Comparison of ENCODE assay signal across 9 mouse cellular contexts in the genomic region with DNA sequence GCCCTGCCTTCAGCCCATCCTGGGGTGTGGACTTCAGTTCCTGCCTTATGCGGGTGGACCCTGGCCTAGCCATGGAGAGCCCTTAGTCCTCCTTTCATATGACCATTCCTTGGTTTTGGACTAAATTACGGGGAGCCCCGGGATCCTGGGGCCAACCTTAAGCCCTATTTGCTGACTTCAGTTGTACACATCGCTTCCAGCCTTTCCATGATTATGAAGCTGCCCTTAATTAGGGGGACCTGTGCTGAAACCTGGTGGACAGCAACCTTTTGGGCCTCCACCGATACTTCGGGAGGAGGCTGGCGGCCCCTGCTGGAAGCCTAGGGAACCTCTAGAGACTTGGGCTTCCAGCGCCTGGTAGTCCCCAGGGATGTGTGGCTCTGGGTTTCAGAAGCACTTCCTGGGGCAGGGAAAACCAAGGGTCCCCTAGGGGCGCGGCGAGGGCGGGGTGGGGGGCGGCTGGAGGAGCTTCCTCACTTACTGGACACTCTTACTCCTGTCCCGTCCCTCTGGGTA. TPM values are rescaled to one million over a fixed set of nuclear protein-coding genes. Genes with fewer than 3 reads are reported as not detected.
A peak's percentile ranks its signal among the peaks of the same experiment; 100 is the strongest.
DNase-seq lines count a peak whose midpoint lies in the region; ATAC-seq lines count a peak whose summit lies in the region.
"Had no signal": no experiment of that assay in that cellular context is flagged by ENCODE, and none has a peak within 500 bp of the region (broad histone marks: within the 10 kb centered on the region; RNA-seq: fewer than 3 reads in every experiment).

No protein-coding gene starts in this region.

- H3K4me1 ChIP-seq in hindbrain, embryonic 11.5 days (replicated peaks; ENCODE audit: control insufficient read depth, insufficient read depth, low read length), result 0 out of 2 replicates have a peak, but pooled peaks cover 3% of the 10 kb centered on the region
- peaks cover 7% of the 10 kb centered on the region for H3K4me1 ChIP-seq in midbrain, embryonic 11.5 days (ENCODE audit: control insufficient read depth, insufficient read depth, low read length)

- ATAC-seq in cerebellum, adult (ENCODE audit: insufficient number of reproducible peaks, low FRiP score, low TSS enrichment), result 0 out of 2 replicates have a peak, but pooled peaks have one; percentile 52
- ATAC-seq in hindbrain, embryonic 11.5 days (ENCODE audit: low FRiP score), result 0 out of 2 replicates have a peak, but pooled peaks have one; percentile 17
- ATAC-seq in midbrain, embryonic 11.5 days (ENCODE audit: low FRiP score), result 0 out of 2 replicates have a peak, but pooled peaks have one; percentile 24

- H3K27ac ChIP-seq in hindbrain, embryonic 11.5 days (ENCODE audit: low read depth, low read length), result no peak overlapping the region
- H3K27ac ChIP-seq in midbrain, embryonic 11.5 days (ENCODE audit: low read depth, low read length), result no peak overlapping the region

- no peak for DNase-seq in cerebellum, adult 11 months
- peak; percentile 67 for DNase-seq in NIH3T3 (ENCODE audit: low read depth)
- peak; percentile 83 for DNase-seq in embryo, embryonic 11 days
- peak; percentile 72 for DNase-seq in hindbrain, embryonic 11.5 days (ENCODE audit: low spot score)
- DNase-seq in layer of hippocampus, postnatal 14 days (ENCODE audit: low spot score in 2 of 2), result peak; percentile 37 to 41
- peak; percentile 97 for DNase-seq in midbrain, embryonic 11.5 days (ENCODE audit: low spot score, missing footprints)
- peak; percentile 86 for DNase-seq in testis, postnatal 10 days (ENCODE audit: low spot score)

- H3K4me2 ChIP-seq in hindbrain, embryonic 11.5 days (replicated peaks; ENCODE audit: low read depth, low read length), result 0 out of 2 replicates have a peak overlapping the region, but pooled peaks have one; percentile 6
- H3K4me2 ChIP-seq in midbrain, embryonic 11.5 days, result no peak overlapping the region

- H3K36me3 ChIP-seq in hindbrain, embryonic 11.5 days (ENCODE audit: control insufficient read depth, insufficient read depth, low read length), result no peaks in the 10 kb centered on the region
- no peaks in the 10 kb centered on the region for H3K36me3 ChIP-seq in midbrain, embryonic 11.5 days (ENCODE audit: control insufficient read depth, insufficient read depth, low read length)

- H3K4me3 ChIP-seq in hindbrain, embryonic 11.5 days (ENCODE audit: low read depth, low read length), result no peak overlapping the region
- H3K4me3 ChIP-seq in midbrain, embryonic 11.5 days (ENCODE audit: low read depth, low read length), result no peak overlapping the region

- no peak overlapping the region for H3K9ac ChIP-seq in hindbrain, embryonic 11.5 days (ENCODE audit: low read depth, low read length)
- no peak overlapping the region for H3K9ac ChIP-seq in midbrain, embryonic 11.5 days (ENCODE audit: low read length)

- WGBS in hindbrain, embryonic 11.5 days, result 2% methylated on average over 14 of the region's 14 CpGs
- WGBS in midbrain, embryonic 11.5 days, result 5% methylated on average over 14 of the region's 14 CpGs

- no peaks in the 10 kb centered on the region for H3K9me3 ChIP-seq in hindbrain, embryonic 11.5 days (ENCODE audit: control insufficient read depth, low read length)
- H3K9me3 ChIP-seq in midbrain, embryonic 11.5 days (ENCODE audit: control insufficient read depth, low read length), result no peaks in the 10 kb centered on the region

- H3K27me3 ChIP-seq in hindbrain, embryonic 11.5 days (ENCODE audit: control insufficient read depth, insufficient read depth, low read length), result peaks cover 50% of the 10 kb centered on the region
- peaks cover 39% of the 10 kb centered on the region for H3K27me3 ChIP-seq in midbrain, embryonic 11.5 days (ENCODE audit: control insufficient read depth, insufficient read depth, low read length)

RNA-seq across cellular contexts. Expression of a gene that starts 34.8 kb away (rescaled TPM):
- 31.8 and 32.1 TPM in 2 replicates for polyA plus RNA-seq in hindbrain, embryonic 11.5 days (2014; fragmentation: Nextera tagmentation; extraction: Ambion mirVana)
- 10 to 100 TPM; 11.8 to 14.1 TPM for total RNA-seq in layer of hippocampus, postnatal 14 days (2021)
- 26.7 and 27.8 TPM in 2 replicates for polyA plus RNA-seq in midbrain, embryonic 11.5 days (2014; fragmentation: Nextera tagmentation; extraction: Ambion mirVana)

RNA-seq across cellular contexts. Expression of a gene that starts 42.5 kb away (rescaled TPM):
- not detected in 2 replicates for polyA plus RNA-seq in hindbrain, embryonic 11.5 days (2014; fragmentation: Nextera tagmentation; extraction: Ambion mirVana)
- total RNA-seq in layer of hippocampus, postnatal 14 days (2021), result not detected
- polyA plus RNA-seq in midbrain, embryonic 11.5 days (2014; fragmentation: Nextera tagmentation; extraction: Ambion mirVana), result not detected in 2 replicates
- total RNA-seq: layer of hippocampus, adult 18-20 months had no signal

RNA-seq across cellular contexts. Expression of a gene that starts 42.5 kb away (rescaled TPM):
- not detected in 2 replicates for polyA plus RNA-seq in hindbrain, embryonic 11.5 days (2014; fragmentation: Nextera tagmentation; extraction: Ambion mirVana)
- total RNA-seq in layer of hippocampus, postnatal 14 days (2021), result not detected
- not detected in 2 replicates for polyA plus RNA-seq in midbrain, embryonic 11.5 days (2014; fragmentation: Nextera tagmentation; extraction: Ambion mirVana)
- total RNA-seq: layer of hippocampus, adult 18-20 months had no signal

RNA-seq across cellular contexts. Expression of a gene that starts 43.7 kb away (rescaled TPM):
- not detected in 2 replicates for polyA plus RNA-seq in hindbrain, embryonic 11.5 days (2014; fragmentation: Nextera tagmentation; extraction: Ambion mirVana)
- total RNA-seq in layer of hippocampus, postnatal 14 days (2021), result not detected
- not detected in 2 replicates for polyA plus RNA-seq in midbrain, embryonic 11.5 days (2014; fragmentation: Nextera tagmentation; extraction: Ambion mirVana)
- total RNA-seq: layer of hippocampus, adult 18-20 months had no signal
